Mouse (Mus musculus) right cerebral cortex, postnatal 4 days (tissue): ENCODE data around the gene Astn2.

Experiments
- DNase-seq: peaks from one replicate; pipeline ENCODE4 v3.0.0-alpha.2; 2022

Gene Astn2

GRCm38 (mm10) chr4:65383070-65383469, 1021.3 kb downstream of the Astn2 start:
- no peak for DNase-seq

DNA sequence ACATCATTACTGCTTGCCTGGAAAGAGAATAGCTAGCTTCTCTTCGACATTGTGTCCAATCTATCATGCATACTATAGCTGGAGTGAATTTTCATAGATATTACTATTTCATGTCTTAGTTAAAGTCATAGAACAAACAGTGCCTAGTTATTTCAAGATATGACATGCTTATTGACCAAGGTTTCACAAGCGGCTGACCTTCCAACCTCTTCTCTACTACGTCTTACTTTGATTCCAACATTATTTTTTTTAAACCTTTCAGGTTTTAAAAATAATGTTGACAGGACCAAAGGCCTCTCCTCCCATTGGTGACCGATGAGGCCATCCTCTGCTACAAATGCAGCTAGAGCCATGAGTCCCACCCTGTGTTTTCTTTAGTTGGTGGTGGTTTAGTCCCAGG, 1025.0 kb downstream of the Astn2 start:
- DNase-seq = no peak

GRCm38 (mm10) chr4:65376571-65376970, 1027.8 kb downstream of the Astn2 start:
- no peak for DNase-seq

GRCm38 (mm10) chr4:65373841-65374240, 1030.6 kb downstream of the Astn2 start:
- no peak for DNase-seq

- no peak for DNase-seq
These were observed 1031.7 kb downstream of the Astn2 start for GRCm38 (mm10) chr4:65372731-65373130.

DNA sequence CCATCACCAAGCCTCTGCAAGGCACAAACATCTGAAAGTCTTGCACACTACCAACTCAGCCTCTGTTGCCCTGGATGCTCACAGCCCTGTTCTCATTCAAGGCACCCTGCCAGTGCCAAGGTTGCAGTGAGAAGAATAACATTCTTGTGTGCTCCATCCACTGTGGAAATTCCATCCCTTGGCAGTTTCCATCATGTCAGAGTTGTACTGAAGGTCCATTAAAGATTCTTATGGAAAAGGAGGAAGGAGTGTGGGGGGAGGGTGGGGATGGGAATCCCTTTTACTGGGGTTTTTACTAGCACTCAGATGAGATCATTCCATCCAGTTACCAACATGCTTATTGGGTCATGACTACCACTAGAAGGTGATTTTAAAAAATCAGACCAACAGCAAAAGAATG, 1037.3 kb downstream of the Astn2 start:
- DNase-seq = no peak

DNA sequence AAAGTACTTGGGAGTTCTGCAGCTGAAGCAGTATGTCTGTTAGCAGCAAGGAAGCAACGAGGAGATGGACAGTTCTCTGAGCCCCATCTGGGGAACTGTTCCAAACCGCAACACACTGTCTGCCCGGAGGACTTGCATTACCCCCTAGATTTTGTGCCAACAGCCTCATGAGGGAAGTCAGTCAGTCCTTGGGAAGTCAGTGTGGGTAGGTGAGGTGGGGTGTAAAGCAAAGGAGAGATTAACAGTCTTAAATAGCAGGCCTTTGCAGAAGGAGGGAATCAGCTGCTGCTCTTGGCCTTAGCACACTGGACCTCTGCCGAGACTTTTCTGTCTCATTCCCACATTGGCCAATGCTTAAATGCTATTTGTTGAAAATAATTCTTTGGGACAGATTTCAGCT, 1049.8 kb downstream of the Astn2 start:
- DNase-seq = no peak

DNA sequence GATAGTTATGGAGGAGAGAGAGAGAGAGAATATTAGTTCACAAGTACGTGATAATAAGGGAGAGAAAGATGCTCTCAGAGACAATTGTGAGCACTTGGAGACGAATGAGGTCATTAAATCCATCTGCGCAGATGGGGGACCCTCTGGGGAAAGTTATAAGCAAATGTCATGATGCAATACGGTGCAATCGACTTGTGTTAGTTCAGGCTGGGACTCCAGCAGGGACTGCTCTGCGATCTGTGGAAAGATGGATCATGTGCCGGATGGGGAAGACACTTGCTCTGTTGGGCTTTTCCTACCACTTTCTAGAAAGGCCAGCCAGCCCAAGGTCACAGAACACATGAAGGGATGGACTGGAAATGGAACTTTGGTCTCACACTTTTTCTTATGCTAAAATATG, 1053.9 kb downstream of the Astn2 start:
- DNase-seq = no peak

GRCm38 (mm10) chr4:65341766-65342165, 1062.6 kb downstream of the Astn2 start:
- no peak for DNase-seq

DNA sequence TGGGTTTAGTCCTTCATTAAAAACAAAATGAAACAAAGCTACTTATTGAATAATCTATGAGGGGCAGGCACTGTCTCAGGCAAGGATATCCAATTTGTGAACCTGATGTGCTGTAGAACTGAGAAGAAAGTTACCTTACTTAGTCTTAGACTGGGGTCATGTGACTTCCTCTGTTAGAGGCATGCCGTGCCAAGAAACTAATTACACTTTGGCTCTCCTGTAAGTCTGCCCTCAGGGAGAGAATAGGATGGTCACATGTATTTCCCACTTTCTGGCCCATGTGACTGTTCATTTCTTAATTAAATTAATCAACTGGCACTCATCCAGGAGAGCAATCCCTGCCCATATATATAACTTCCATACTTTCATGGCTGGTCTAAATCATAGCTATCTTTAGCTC, 1070.7 kb downstream of the Astn2 start:
- DNase-seq = no peak
